Mouse (Mus musculus): ENCODE measurements around the gene Spata1. TPM values are rescaled to one million over a fixed set of nuclear protein-coding genes. Genes with fewer than 3 reads are reported as not detected.
"Not testable (repeated sequence)": the region's sequence is repeated elsewhere in the genome, so short reads cannot be mapped to it uniquely, and the experiment has no call there.

Gene Spata1
- polyA plus RNA-seq, 1 experiment from 2014 or later = 4.9 TPM

DNA sequence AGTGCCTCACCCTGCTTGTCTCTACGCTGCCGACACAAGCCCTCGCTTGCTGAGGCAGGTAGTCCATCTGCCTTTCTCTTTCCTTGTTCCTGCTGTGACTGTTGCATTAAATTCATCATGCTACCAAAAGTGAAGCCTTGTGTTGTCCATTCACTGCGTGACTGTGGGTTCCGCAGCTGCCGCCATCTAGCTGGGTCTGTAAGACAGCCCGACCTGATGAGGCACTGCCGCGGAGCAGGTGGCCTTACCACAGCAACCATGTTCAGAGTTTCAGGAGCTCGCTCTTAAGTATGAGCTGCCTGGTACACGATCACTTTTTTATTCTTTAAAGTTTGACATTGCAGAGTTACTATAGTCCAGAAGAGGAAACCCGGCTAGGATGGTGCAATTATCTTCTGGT lies 59.5 kb downstream of the Spata1 start:
- peaks cover 37% of the 10 kb centered on the region for H3K36me3 ChIP-seq
- no peak overlapping the region for H3K4me2 ChIP-seq
- no peaks in the 10 kb centered on the region for H3K27me3 ChIP-seq (replicated peaks)
- no peaks in the 10 kb centered on the region for H3K9me3 ChIP-seq (replicated peaks)
- H3K4me3 ChIP-seq = no peak overlapping the region
- H3K4me1 ChIP-seq (replicated peaks) = no peaks in the 10 kb centered on the region
- no peak for ATAC-seq (ENCODE audit: insufficient number of reproducible peaks, low FRiP score)
- H3K9ac ChIP-seq = no peak overlapping the region
- no peak overlapping the region for H3K27ac ChIP-seq (ENCODE audit: poor library complexity, severe bottlenecking)
- 95% methylated on average over 12 of the region's 12 CpGs for WGBS

DNA sequence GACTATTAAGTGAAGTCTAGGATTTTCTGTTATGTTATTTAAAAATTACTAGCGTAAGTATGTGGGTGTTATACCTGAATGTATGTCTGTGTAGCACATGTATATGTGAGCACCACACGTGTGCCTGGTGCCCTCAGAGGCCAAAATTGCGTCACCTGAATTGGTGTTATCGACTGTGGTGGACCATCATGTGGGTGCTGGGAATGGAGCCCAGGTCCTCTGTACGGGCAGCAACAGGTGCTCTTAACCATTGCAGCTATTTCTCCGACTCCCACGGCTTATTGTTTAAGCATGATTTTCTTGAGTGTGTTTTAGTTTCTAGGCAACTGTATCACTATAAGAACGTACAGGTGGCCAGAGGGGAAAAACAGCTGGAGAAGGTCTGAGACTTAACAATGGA lies 63.4 kb downstream of the Spata1 start:
- Histone ChIP-seq H3K27me3 (replicated peaks) (no peaks in the 10 kb centered on the region), H3K4me2 (no peak overlapping the region), H3K4me3 (no peak overlapping the region), H3K9me3 (replicated peaks) (no peaks in the 10 kb centered on the region), H3K27ac (ENCODE audit: poor library complexity, severe bottlenecking) (no peak overlapping the region), H3K36me3 (peaks cover 62% of the 10 kb centered on the region), H3K9ac (no peak overlapping the region), H3K4me1 (replicated peaks) (no peaks in the 10 kb centered on the region)
- ATAC-seq (ENCODE audit: insufficient number of reproducible peaks, low FRiP score) = no peak
- 90% methylated on average over 8 of the region's 8 CpGs for WGBS

DNA sequence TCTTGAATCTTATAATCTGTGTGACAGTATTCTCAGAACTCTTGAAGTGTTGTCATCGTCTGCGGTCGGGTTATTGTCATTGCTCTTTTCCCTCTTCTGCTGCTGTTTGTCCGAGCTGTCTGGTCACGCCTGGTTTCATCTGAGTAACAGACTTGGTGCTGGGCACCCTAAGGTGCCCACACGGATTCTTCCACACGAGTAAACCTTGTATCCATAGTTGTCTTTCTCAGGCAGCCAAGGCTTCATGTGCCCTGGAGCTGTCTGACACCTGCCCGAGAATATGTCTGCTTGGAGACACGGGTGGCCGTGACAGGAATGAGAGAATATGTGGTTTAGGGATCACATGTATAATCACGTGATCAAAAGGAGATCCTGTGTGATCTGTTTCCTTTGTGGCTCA lies 64.0 kb downstream of the Spata1 start:
- H3K9ac ChIP-seq = no peak overlapping the region
- H3K27me3 ChIP-seq (replicated peaks) = no peaks in the 10 kb centered on the region
- WGBS = 93% methylated on average over 11 of the region's 11 CpGs
- no peak overlapping the region for H3K4me3 ChIP-seq
- no peak for ATAC-seq (ENCODE audit: insufficient number of reproducible peaks, low FRiP score)
- H3K4me1 ChIP-seq (replicated peaks) = no peaks in the 10 kb centered on the region
- H3K4me2 ChIP-seq = no peak overlapping the region
- no peak overlapping the region for H3K27ac ChIP-seq (ENCODE audit: poor library complexity, severe bottlenecking)
- H3K36me3 ChIP-seq = peaks cover 67% of the 10 kb centered on the region
- no peaks in the 10 kb centered on the region for H3K9me3 ChIP-seq (replicated peaks)

DNA sequence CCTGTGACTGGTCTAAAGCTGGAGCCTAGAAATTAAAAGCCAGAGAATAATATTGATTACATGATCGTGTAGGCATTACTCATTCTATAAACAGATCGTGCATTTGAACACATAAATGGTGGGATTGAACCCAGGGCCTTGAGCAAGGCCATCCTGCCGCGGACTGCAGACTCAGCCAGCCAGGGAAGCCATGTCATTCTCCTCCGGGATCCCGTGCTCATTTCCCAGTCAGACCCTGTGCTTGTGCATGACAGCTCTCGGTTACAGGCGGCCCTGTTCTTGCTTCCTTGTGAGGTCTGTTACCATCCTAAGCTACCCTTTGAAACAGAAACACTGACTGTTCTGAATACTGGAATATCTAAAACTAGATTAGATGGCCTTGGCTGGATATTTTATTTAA lies 64.9 kb downstream of the Spata1 start:
- Histone ChIP-seq H3K36me3 (peaks cover 66% of the 10 kb centered on the region), H3K4me3 (no peak overlapping the region), H3K27me3 (replicated peaks) (no peaks in the 10 kb centered on the region), H3K27ac (ENCODE audit: poor library complexity, severe bottlenecking) (no peak overlapping the region), H3K4me2 (no peak overlapping the region), H3K9ac (no peak overlapping the region), H3K4me1 (replicated peaks) (no peaks in the 10 kb centered on the region), H3K9me3 (replicated peaks) (no peaks in the 10 kb centered on the region)
- ATAC-seq (ENCODE audit: insufficient number of reproducible peaks, low FRiP score) = no peak
- 89% methylated on average over 8 of the region's 8 CpGs for WGBS

DNA sequence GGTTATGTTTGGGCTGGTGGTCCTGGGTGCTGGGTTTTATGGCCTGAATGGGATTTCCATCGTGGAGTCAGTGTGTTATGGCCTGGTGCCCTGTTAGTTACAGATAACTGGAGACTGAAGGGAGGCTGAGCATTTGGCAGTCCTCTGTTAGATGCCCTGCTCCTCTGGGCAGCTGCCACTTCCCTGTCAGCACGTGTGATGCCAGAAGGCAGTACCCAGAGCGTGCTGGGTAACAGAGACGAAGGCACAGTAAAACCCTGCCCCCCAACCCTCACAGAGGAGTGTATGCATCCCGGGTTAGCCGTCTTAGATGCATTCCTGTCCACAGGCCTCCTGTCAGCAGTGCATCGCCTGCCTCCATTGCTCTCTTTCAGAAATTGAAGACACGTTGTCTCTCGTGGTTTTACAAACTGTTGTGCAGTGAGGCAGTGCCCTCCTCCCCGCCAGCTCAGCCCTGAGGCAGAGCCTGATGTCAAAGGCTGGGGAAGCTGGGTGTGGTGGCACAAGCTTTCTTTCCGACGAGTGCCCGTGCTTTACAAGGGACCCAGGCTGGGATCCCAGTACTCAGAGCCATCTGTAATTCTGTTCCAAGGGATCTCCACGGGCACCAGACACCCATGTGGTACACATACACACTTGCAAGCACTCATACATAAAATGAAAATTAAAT lies 65.7 kb downstream of the Spata1 start:
- Histone ChIP-seq H3K4me1 (replicated peaks) (no peaks in the 10 kb centered on the region), H3K4me3 (no peak overlapping the region), H3K36me3 (peaks cover 69% of the 10 kb centered on the region), H3K27me3 (replicated peaks) (no peaks in the 10 kb centered on the region), H3K4me2 (no peak overlapping the region), H3K27ac (ENCODE audit: poor library complexity, severe bottlenecking) (no peak overlapping the region), H3K9me3 (replicated peaks) (no peaks in the 10 kb centered on the region), H3K9ac (no peak overlapping the region)
- ATAC-seq (ENCODE audit: insufficient number of reproducible peaks, low FRiP score) = no peak
- WGBS = 84% methylated on average over 14 of the region's 14 CpGs

DNA sequence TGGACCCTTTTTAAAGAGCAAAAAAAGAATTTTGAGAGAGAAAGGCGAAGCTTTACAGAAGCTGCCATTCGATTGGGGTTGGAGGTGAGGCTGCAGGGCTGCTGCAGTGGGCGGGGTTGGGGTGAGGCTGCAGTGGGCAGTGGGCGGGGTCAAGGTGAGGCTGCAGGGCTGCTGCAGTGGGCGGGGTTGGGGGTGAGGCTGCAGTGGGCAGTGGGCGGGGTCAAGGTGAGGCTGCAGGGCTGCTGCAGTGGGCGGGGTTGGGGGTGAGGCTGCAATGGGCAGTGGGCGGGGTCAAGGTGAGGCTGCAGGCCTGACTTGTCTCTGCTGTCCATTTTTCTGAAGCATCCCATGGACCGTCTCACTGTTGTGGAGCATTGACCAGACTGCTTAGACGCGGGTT lies 66.5 kb downstream of the Spata1 start:
- not testable (repeated sequence) for H3K27ac ChIP-seq (ENCODE audit: poor library complexity, severe bottlenecking); H3K4me3 ChIP-seq; H3K4me1 ChIP-seq (replicated peaks); H3K9ac ChIP-seq; H3K27me3 ChIP-seq (replicated peaks); ATAC-seq (ENCODE audit: insufficient number of reproducible peaks, low FRiP score); H3K9me3 ChIP-seq (replicated peaks); H3K4me2 ChIP-seq
- 92% methylated on average over 10 of the region's 11 CpGs for WGBS
- H3K36me3 ChIP-seq = peaks cover 68% of the 10 kb centered on the region

DNA sequence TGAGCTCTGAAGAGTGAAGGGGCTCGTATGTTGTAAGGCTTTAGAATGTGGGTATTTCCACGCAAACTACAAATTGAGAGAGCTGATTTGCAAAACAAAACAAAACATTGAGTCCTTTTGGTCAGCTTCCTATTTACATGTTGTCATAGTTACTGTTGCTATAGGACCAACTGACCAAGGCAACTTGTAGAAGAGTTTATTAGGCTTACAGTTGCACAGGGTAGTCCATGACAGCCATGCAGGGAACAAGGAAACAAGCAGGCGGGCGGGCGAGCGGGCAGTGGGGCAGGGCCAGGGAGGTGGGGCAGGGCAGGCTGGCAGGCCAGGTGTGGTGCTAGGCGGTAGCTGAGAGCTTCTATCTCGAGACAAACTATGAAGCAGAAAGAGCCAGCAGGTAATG lies 73.1 kb downstream of the Spata1 start:
- H3K9ac ChIP-seq = no peak overlapping the region
- no peak overlapping the region for H3K27ac ChIP-seq (ENCODE audit: poor library complexity, severe bottlenecking)
- peaks cover 41% of the 10 kb centered on the region for H3K36me3 ChIP-seq
- ATAC-seq (ENCODE audit: insufficient number of reproducible peaks, low FRiP score) = no peak
- no peak overlapping the region for H3K4me3 ChIP-seq
- no peaks in the 10 kb centered on the region for H3K27me3 ChIP-seq (replicated peaks)
- H3K4me1 ChIP-seq (replicated peaks) = peaks cover 42% of the 10 kb centered on the region
- no peak overlapping the region for H3K4me2 ChIP-seq
- H3K9me3 ChIP-seq (replicated peaks) = no peaks in the 10 kb centered on the region
- WGBS = 88% methylated on average over 8 of the region's 8 CpGs

DNA sequence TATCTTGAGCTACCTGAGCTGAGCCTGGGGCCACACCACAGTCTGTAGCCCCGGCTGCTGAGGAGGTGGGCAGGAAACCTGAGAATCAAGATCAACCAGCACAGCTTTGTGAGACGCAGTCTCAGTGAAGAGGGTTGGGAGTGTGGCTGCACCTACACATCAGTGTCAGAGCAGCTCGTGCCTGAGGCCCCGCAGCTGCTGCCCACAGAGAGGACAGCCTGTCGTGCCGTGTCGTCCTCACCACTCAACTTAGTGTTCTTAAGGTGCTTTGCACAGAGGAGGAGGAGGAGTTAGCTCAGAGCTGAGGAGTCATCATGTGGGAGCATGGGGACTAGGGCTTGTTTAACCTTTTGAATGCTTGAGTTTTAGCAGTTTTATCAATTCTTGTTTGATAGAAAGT lies 73.7 kb downstream of the Spata1 start:
- Histone ChIP-seq H3K4me2 (no peak overlapping the region), H3K27me3 (replicated peaks) (no peaks in the 10 kb centered on the region), H3K36me3 (peaks cover 39% of the 10 kb centered on the region), H3K9me3 (replicated peaks) (no peaks in the 10 kb centered on the region), H3K4me3 (no peak overlapping the region), H3K9ac (no peak overlapping the region), H3K4me1 (replicated peaks) (peaks cover 42% of the 10 kb centered on the region), H3K27ac (ENCODE audit: poor library complexity, severe bottlenecking) (no peak overlapping the region)
- WGBS = 61% methylated on average over 7 of the region's 7 CpGs
- ATAC-seq (ENCODE audit: insufficient number of reproducible peaks, low FRiP score) = no peak

DNA sequence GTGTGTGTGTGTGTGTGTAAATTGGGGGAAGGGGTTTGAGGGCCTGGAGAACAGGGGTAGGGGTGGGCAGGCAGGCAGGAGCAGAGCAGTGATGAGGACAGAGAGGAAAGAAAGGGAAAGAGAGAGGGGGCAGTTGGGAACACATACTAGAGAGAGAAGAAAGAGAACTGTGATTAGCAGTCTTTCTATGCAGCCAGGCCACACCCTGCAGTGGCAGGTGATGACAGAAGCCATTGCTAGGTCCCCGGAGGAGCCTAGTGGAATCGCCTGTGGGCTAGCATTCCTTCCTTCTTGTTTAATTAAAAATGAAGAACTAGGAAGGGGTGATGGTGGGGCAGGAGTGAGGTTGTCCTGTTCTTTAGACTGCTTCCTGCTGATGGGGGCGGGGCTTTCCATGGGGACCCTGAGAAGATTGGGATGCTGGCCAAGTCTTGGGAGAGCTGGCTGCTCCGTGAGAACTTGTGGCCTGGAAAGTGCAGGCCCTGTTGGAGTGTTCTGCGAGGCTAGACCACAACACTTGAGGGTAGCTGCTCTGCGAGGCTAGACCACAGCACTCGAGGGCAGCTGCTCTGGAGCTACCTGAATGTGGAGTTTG lies 75.2 kb downstream of the Spata1 start:
- Histone ChIP-seq H3K9me3 (replicated peaks) (no peaks in the 10 kb centered on the region), H3K4me2 (no peak overlapping the region), H3K36me3 (peaks cover 40% of the 10 kb centered on the region), H3K27ac (ENCODE audit: poor library complexity, severe bottlenecking) (no peak overlapping the region), H3K27me3 (replicated peaks) (no peaks in the 10 kb centered on the region), H3K4me1 (replicated peaks) (peaks cover 42% of the 10 kb centered on the region), H3K9ac (no peak overlapping the region), H3K4me3 (no peak overlapping the region)
- peak; percentile 20; the same call in 1 of the 2 replicates for ATAC-seq (ENCODE audit: insufficient number of reproducible peaks, low FRiP score)
- 43% methylated on average over 7 of the region's 7 CpGs for WGBS

DNA sequence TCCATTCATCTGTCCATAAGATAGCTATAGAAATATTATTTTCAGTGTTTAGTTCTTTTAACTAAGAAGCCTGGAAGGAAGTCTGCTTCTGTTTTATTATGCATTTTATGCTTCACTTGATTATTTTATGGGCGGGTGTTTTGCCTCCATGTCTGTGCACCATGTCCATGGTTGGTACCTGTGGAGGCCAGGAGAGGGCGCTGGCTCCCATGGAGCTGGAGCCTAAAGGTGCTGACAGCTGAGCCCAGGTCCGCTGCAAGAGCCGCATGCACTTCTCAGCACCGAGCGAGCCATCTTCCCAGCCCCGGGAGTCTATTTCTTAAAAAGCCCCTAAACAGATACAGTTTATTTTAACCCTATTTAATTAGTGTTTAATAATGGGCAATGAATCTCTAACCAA lies 75.8 kb downstream of the Spata1 start:
- H3K4me1 ChIP-seq (replicated peaks) = peaks cover 42% of the 10 kb centered on the region
- H3K9ac ChIP-seq = no peak overlapping the region
- 82% methylated on average over 7 of the region's 7 CpGs for WGBS
- H3K27me3 ChIP-seq (replicated peaks) = no peaks in the 10 kb centered on the region
- no peak overlapping the region for H3K4me2 ChIP-seq
- H3K27ac ChIP-seq (ENCODE audit: poor library complexity, severe bottlenecking) = no peak overlapping the region
- H3K36me3 ChIP-seq = peaks cover 42% of the 10 kb centered on the region
- no peak for ATAC-seq (ENCODE audit: insufficient number of reproducible peaks, low FRiP score)
- no peaks in the 10 kb centered on the region for H3K9me3 ChIP-seq (replicated peaks)
- H3K4me3 ChIP-seq = no peak overlapping the region

DNA sequence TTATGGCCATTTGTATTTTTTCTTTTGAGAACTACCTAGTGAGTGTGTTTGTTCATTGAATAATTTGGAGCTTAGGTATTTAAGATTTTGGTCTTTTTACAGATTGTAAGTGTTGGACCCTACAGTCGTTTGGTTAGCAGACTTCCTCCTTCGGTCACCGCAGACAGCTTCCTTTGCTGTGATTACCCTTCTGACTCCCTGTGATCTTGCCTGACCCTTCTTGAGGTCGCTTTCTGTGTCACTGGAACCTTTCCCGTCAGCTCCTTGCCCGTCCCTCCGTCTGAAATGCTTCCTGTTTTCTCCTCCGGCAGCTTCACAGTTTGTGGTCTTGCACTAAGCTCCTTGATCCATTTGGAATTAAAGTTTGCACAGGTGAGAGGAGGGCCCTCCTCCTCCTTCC lies 77.8 kb downstream of the Spata1 start:
- H3K4me3 ChIP-seq = no peak overlapping the region
- ATAC-seq (ENCODE audit: insufficient number of reproducible peaks, low FRiP score) = no peak
- H3K36me3 ChIP-seq = peaks cover 34% of the 10 kb centered on the region
- H3K4me1 ChIP-seq (replicated peaks) = peaks cover 33% of the 10 kb centered on the region
- WGBS = 42% methylated on average over 8 of the region's 8 CpGs
- no peaks in the 10 kb centered on the region for H3K9me3 ChIP-seq (replicated peaks)
- H3K9ac ChIP-seq = no peak overlapping the region
- no peak overlapping the region for H3K4me2 ChIP-seq
- H3K27ac ChIP-seq (ENCODE audit: poor library complexity, severe bottlenecking) = no peak overlapping the region
- no peaks in the 10 kb centered on the region for H3K27me3 ChIP-seq (replicated peaks)

DNA sequence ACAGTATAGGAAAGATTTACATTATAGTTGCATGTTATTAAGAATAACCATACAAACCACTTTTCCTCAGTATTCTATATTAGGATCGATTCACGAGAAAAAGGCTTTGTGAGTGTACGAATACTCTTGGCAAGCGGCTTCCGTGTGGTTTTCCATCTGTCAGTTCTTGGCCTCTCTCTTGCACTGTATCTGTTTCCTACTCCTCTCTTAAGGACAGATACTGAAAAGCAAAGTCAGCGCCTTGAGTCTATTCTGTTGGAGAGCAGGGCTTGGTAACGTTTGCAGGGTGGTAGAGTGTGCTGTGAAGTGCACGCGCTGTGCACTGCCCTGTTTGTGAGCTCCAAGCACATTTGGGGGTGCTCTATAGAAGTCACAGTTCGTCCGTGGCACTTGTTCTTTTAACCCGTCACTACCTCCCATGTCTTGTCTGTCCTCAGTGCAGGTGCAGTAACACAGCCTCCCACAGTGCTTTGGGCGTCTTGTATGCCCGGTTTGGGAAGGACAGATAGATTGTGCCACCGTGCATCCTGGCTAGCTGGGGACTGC lies 79.5 kb downstream of the Spata1 start:
- ATAC-seq (ENCODE audit: insufficient number of reproducible peaks, low FRiP score) = no peak

More for the DNA sequence above, 79.5 kb downstream of the Spata1 start:
- H3K9me3 ChIP-seq (replicated peaks) = no peaks in the 10 kb centered on the region
- no peak overlapping the region for H3K27ac ChIP-seq (ENCODE audit: poor library complexity, severe bottlenecking)
- H3K9ac ChIP-seq = no peak overlapping the region
- WGBS = 84% methylated on average over 15 of the region's 15 CpGs
- H3K4me2 ChIP-seq = no peak overlapping the region
- peaks cover 28% of the 10 kb centered on the region for H3K36me3 ChIP-seq
- H3K4me3 ChIP-seq = no peak overlapping the region
- peaks cover 27% of the 10 kb centered on the region for H3K4me1 ChIP-seq (replicated peaks)
- no peaks in the 10 kb centered on the region for H3K27me3 ChIP-seq (replicated peaks)
